Mouse (Mus musculus) heart, postnatal 0 days (tissue): Measurements from ENCODE around the gene Metap2.

ENCODE experiments used
- CTCF ChIP-seq: IDR thresholded peaks from 2 replicates; pipeline ENCODE4 v1.5.1; 2016; ENCODE audit warnings: antibody characterized with exemption, control low read depth, low read depth
- EP300 ChIP-seq: IDR thresholded peaks from 2 replicates; pipeline ENCODE4 v1.6.1; 2016; ENCODE audit warnings: antibody characterized with exemption, low read depth

DNA sequence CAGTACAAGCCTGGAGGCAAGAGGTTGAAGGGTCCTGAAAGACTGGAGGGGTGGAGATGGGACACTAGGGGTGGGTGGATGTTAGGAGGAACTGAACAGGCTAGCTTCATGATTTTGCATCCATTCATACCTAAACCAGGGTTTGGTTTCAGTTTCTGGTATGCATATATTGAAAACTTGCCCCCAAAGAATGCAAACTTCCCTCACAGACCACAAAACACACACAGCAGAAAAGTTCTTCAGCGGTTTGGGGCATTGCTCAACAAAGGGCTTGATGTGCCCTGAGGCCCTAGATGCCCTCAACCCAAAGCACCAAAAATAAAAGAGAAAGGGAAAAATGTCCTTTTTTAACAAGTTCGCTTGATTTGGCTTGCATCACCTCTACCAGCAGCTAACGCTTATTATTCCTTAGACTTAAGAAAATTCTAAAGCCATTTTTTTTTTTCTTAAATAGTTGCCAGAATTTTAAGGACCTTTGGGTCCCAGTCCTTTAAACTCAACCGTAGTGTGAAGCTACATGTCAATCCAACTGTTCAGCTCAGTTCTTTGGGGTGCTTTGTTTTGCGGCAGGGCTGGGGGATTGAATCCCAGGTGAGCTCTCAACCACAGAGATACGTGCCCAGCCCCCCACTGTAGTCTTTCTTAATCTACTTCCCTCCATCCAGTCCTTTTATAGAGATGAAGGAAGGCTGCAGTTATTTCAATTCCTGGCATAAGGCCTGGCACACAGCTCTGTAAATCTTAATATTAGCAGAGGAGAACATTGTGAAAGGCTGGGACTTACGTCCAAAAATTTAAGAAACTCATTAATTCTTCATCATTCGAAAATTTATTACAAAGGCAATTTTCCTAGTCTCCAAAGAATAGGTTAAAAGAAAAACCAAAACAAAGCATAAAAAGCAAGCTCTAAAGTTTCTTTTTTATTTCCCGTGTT, 66.7 kb downstream of the Metap2 start:
- no peak for TF ChIP-seq CTCF
- no peak for TF ChIP-seq EP300
